Mouse (Mus musculus): Measurements from ENCODE around the gene Gm8267. TPM values are rescaled to one million over a fixed set of nuclear protein-coding genes. Genes with fewer than 3 reads are reported as not detected.
"Not testable (repeated sequence)": the region's sequence is repeated elsewhere in the genome, so short reads cannot be mapped to it uniquely, and the experiment has no call there.

Gm8267 gene
- not detected in 2 replicates for polyA plus RNA-seq (2014; fragmentation: Nextera tagmentation; extraction: Ambion mirVana)

DNA sequence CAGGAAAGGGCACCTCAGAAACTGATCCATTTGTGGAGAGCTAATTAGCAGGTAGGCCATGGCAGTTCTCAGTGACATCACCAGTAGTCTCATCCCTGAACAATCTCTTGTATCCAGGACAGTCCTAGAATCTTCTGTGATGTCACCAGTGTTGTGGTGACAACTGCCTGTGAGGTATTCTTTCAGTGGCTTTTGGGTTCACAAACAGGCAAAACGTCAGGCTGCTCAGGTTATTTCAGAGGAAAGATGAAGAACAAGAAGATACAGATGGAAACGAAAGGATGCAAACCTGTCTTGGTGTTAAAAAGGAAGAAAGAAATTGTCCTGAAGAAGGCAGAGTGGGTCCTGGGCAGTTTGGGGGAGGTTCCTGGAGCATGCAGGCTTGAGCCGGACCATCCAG, at the start of gene Gm8267:
Gene Gm8267, minus strand, starts transcription at position 101 of the 400 bp plus-strand sequence.
- Histone ChIP-seq H3K9me3 (ENCODE audit: control insufficient read depth, low read length) (no peaks in the 10 kb centered on the region), H3K4me3 (ENCODE audit: low read depth, low read length) (no peak within 1 kb of the TSS), H3K27ac (replicated peaks; ENCODE audit: low read depth, low read length) (no peak within 1 kb of the TSS), H3K4me2 (ENCODE audit: low read depth, low read length) (no peak within 1 kb of the TSS), H3K4me1 (ENCODE audit: control insufficient read depth, insufficient read depth, low read length) (no peaks in the 10 kb centered on the region), H3K9ac (ENCODE audit: low read depth, low read length) (no peak within 1 kb of the TSS), H3K27me3 (replicated peaks; ENCODE audit: control insufficient read depth, insufficient read depth, low read length) (no peaks in the 10 kb centered on the region), H3K36me3 (ENCODE audit: control insufficient read depth, insufficient read depth, low read length) (no peaks in the 10 kb centered on the region)
- DNase-seq (ENCODE audit: low spot score) (no peak), ATAC-seq (ENCODE audit: low read depth) (no peak)
- 79% methylated on average over 3 of the region's 3 CpGs for WGBS

DNA sequence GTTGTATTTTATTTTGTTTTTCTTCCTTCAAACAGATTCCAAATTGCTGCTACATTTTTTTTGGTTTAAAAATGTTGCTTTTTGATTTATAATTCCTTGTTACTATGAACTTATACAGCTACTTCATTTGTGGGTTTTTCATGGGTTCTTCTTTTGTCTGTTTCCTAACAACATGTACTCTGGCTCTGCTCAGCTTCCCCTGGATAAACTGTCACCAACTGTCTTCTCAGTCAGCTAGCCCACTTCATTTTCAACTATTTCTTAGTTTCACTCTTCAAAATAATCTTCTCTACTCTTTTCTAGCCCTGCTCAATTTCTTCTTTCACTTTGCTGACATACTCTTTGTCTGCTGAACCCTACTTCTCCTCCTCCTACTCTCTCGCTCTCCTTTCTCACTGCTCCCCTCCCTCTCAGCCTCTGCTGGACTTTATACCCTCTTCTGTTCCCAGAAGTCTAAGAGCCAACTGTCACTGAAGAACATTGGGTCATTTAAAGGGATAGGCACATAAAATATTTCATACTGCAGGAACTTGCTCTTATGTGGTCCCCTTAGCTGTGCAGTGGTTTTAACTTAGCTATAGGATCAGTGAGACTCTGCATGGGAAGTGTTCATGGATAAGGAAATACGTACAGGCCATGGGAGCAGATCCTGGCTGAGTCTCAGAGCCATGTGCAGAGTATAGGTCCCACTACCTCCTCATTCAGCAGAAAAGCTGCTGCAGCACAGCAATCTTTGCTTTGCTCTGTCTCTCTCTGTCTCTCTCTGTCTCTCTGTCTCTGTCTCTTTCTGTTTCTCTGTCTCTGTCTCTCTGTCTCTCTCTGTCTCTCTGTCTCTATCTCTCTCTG, 39.6 kb upstream of the Gm8267 start:
- 49% methylated on average over 2 of the region's 2 CpGs for WGBS
- H3K4me2 ChIP-seq (ENCODE audit: low read depth, low read length); H3K27ac ChIP-seq (replicated peaks; ENCODE audit: low read depth, low read length); H3K4me3 ChIP-seq (ENCODE audit: low read depth, low read length); H3K4me1 ChIP-seq (ENCODE audit: control insufficient read depth, insufficient read depth, low read length); DNase-seq (ENCODE audit: low spot score); H3K9me3 ChIP-seq (ENCODE audit: control insufficient read depth, low read length); H3K27me3 ChIP-seq (replicated peaks; ENCODE audit: control insufficient read depth, insufficient read depth, low read length); H3K36me3 ChIP-seq (ENCODE audit: control insufficient read depth, insufficient read depth, low read length); H3K9ac ChIP-seq (ENCODE audit: low read depth, low read length); ATAC-seq (ENCODE audit: low read depth): not testable (repeated sequence)

DNA sequence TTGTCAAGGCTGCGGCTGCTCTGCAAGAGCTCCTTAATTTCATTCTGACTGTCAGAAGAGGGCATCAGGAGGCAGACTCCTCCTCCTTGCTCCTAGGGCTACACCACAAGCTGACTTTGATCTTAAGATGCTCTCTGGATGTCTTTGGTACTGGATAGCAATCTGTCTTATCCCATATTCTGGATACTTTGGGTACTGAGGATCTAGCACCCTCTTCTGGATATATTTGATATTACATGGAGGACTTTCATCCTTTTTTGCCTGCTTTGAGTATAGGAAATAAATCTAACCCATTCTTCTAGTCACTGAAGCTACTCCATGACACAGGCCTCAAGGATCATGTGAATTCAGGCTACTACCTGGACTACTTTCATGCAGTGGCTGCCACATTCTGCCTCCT, 7.4 kb downstream of the Gm8267 start:
- ATAC-seq (ENCODE audit: low read depth): not testable (repeated sequence)

DNA sequence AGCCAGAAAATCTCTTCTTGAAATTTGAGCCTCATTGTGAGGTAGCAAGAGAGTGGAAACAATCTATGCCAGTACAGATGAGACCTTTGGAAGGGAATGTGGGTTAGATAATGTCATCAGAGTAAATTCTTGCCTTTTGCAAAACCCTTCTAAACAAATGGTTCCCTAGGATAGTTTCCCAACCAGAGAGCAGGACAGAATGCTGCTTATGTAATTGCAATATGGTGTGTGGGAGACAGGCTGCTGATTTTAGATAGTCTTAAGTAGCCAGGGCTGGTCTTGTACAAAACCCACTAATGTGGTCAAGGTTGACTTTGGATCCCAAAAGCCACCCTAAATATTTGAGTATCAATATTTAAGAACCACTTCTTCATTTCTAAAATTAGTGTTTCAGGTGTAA, 19.4 kb downstream of the Gm8267 start:
- H3K4me2 ChIP-seq (ENCODE audit: low read depth, low read length); H3K4me1 ChIP-seq (ENCODE audit: control insufficient read depth, insufficient read depth, low read length); H3K9me3 ChIP-seq (ENCODE audit: control insufficient read depth, low read length); H3K9ac ChIP-seq (ENCODE audit: low read depth, low read length); DNase-seq (ENCODE audit: low spot score); H3K36me3 ChIP-seq (ENCODE audit: control insufficient read depth, insufficient read depth, low read length); H3K4me3 ChIP-seq (ENCODE audit: low read depth, low read length); H3K27me3 ChIP-seq (replicated peaks; ENCODE audit: control insufficient read depth, insufficient read depth, low read length); H3K27ac ChIP-seq (replicated peaks; ENCODE audit: low read depth, low read length); ATAC-seq (ENCODE audit: low read depth): not testable (repeated sequence)

More for the DNA sequence above, 7.4 kb downstream of the Gm8267 start:
- 79% methylated on average over 1 of the region's 1 CpGs for WGBS
- H3K9ac ChIP-seq (ENCODE audit: low read depth, low read length); H3K4me2 ChIP-seq (ENCODE audit: low read depth, low read length); H3K27ac ChIP-seq (replicated peaks; ENCODE audit: low read depth, low read length); H3K9me3 ChIP-seq (ENCODE audit: control insufficient read depth, low read length); DNase-seq (ENCODE audit: low spot score); H3K27me3 ChIP-seq (replicated peaks; ENCODE audit: control insufficient read depth, insufficient read depth, low read length); H3K4me1 ChIP-seq (ENCODE audit: control insufficient read depth, insufficient read depth, low read length); H3K4me3 ChIP-seq (ENCODE audit: low read depth, low read length); H3K36me3 ChIP-seq (ENCODE audit: control insufficient read depth, insufficient read depth, low read length): not testable (repeated sequence)

DNA sequence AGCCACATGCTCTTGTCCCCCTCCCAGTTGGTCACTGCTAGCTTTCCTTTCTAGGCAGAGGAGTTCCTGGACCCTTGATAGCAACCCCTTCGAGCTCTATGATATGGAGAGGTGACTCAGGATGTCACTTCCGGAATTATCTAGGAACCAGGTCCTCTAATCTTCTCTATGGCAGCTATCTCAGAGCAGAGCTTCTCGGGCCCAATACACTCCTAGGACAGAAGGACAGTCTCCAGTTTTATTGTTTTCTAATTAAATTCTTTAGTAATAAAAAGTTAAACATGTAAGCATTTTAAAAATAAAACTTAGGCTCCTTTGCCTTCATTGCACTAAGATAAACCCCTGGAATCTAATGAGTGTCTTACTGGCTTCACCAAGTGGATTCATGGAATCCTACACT, 43.8 kb downstream of the Gm8267 start, which contains the start of gene Gm8257:
Gene Gm8257, minus strand, starts transcription at position 101 of the 400 bp plus-strand sequence.
- H3K4me3 ChIP-seq (ENCODE audit: low read depth, low read length); H3K27me3 ChIP-seq (replicated peaks; ENCODE audit: control insufficient read depth, insufficient read depth, low read length); ATAC-seq (ENCODE audit: low read depth); H3K27ac ChIP-seq (replicated peaks; ENCODE audit: low read depth, low read length); H3K4me2 ChIP-seq (ENCODE audit: low read depth, low read length); H3K4me1 ChIP-seq (ENCODE audit: control insufficient read depth, insufficient read depth, low read length); H3K9me3 ChIP-seq (ENCODE audit: control insufficient read depth, low read length); H3K36me3 ChIP-seq (ENCODE audit: control insufficient read depth, insufficient read depth, low read length); DNase-seq (ENCODE audit: low spot score); H3K9ac ChIP-seq (ENCODE audit: low read depth, low read length): not testable (repeated sequence)
- 69% methylated on average over 3 of the region's 3 CpGs for WGBS

Other genes starting within 250 kb of the Gm8267 start
- not detected in 2 replicates for gene Gm17093, start 232.1 kb downstream of the Gm8267 start, polyA plus RNA-seq (2014; fragmentation: Nextera tagmentation; extraction: Ambion mirVana)
- gene Gm8247, start 167.2 kb downstream of the Gm8267 start, polyA plus RNA-seq (2014; fragmentation: Nextera tagmentation; extraction: Ambion mirVana): not detected in 2 replicates
- not detected in 2 replicates for gene Gm5624, start 122.4 kb downstream of the Gm8267 start, polyA plus RNA-seq (2014; fragmentation: Nextera tagmentation; extraction: Ambion mirVana)
- gene Gm8257, start 43.9 kb downstream of the Gm8267 start, polyA plus RNA-seq (2014; fragmentation: Nextera tagmentation; extraction: Ambion mirVana): not detected in 2 replicates
- gene Ptgdr, start 109.0 kb upstream of the Gm8267 start, polyA plus RNA-seq (2014; fragmentation: Nextera tagmentation; extraction: Ambion mirVana): 0.81 and 0.97 TPM in 2 replicates
- 0.81 and 1.2 TPM in 2 replicates for gene Ptger2, start 237.9 kb upstream of the Gm8267 start, polyA plus RNA-seq (2014; fragmentation: Nextera tagmentation; extraction: Ambion mirVana)

All from embryonic facial prominence, embryonic 14.5 days (tissue).